20 mouse cellular contexts compared by ENCODE assay signal in the genomic region with DNA sequence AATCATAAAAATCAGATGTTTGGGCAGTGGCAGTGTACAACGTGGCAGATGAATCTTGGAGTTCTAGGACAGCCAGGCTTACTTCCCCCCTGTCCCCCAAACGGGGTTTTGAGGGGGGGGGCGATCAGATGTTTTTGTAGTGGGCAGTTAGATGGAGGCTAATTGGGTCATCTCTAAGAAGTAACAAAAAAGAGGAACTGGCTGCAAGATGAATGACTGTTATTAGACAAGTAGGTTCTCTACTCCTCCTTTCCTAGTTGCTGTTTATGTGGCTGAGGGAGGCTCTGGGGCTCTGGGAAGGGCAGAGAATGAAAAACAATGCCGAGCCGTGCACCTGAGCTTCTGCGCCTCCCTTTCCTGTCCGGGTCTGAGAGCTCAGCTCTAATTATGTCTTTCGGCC. TPM values are rescaled to one million over a fixed set of nuclear protein-coding genes. Genes with fewer than 3 reads are reported as not detected.
A peak's percentile ranks its signal among the peaks of the same experiment; 100 is the strongest.
DNase-seq lines count a peak whose midpoint lies in the region; ATAC-seq lines count a peak whose summit lies in the region.
"Had no signal": no experiment of that assay in that cellular context is flagged by ENCODE, and none has a peak within 500 bp of the region (broad histone marks: within the 10 kb centered on the region; RNA-seq: fewer than 3 reads in every experiment).

No protein-coding gene starts in this region.

- H3K27ac ChIP-seq in heart, embryonic 13.5 days (replicated peaks), result no peak overlapping the region
- H3K27ac ChIP-seq in midbrain, embryonic 15.5 days, result 0 out of 2 replicates have a peak overlapping the region, but pooled peaks have one; percentile 8
- H3K27ac ChIP-seq in midbrain, embryonic 14.5 days (replicated peaks; ENCODE audit: low read depth, low read length), result no peak overlapping the region
- H3K27ac ChIP-seq in liver, embryonic 12.5 days, result 0 out of 2 replicates have a peak overlapping the region, but pooled peaks have one; percentile 42
- H3K27ac ChIP-seq: hindbrain, postnatal 0 days; stomach, postnatal 0 days had no signal

- no peak overlapping the region for H3K4me3 ChIP-seq in heart, embryonic 13.5 days
- no peak overlapping the region for H3K4me3 ChIP-seq in midbrain, embryonic 15.5 days
- no peak overlapping the region for H3K4me3 ChIP-seq in midbrain, embryonic 14.5 days (replicated peaks; ENCODE audit: low read depth, low read length)
- no peak overlapping the region for H3K4me3 ChIP-seq in liver, embryonic 12.5 days
- H3K4me3 ChIP-seq: left cerebral cortex, adult 2 months had no signal

- H3K9me3 ChIP-seq in heart, embryonic 13.5 days, result no peaks in the 10 kb centered on the region
- no peaks in the 10 kb centered on the region for H3K9me3 ChIP-seq in midbrain, embryonic 15.5 days
- H3K9me3 ChIP-seq in midbrain, embryonic 14.5 days (ENCODE audit: control insufficient read depth, low read length), result no peaks in the 10 kb centered on the region
- H3K9me3 ChIP-seq in liver, embryonic 12.5 days (replicated peaks), result no peaks in the 10 kb centered on the region

- intact Hi-C loops in heart, postnatal 36 days (cut with DNase I), result no loop called here
- intact Hi-C loops in left cerebral cortex, postnatal 36 days (cut with DNase I), result no loop called here

- H3K4me1 ChIP-seq in heart, embryonic 13.5 days, result peaks cover 49% of the 10 kb centered on the region
- H3K4me1 ChIP-seq in midbrain, embryonic 15.5 days, result peaks cover 20% of the 10 kb centered on the region
- no peaks in the 10 kb centered on the region for H3K4me1 ChIP-seq in midbrain, embryonic 14.5 days (ENCODE audit: control insufficient read depth, insufficient read depth, low read length)
- H3K4me1 ChIP-seq in liver, embryonic 12.5 days, result peaks cover 63% of the 10 kb centered on the region

- no peaks in the 10 kb centered on the region for H3K27me3 ChIP-seq in heart, embryonic 13.5 days (replicated peaks)
- H3K27me3 ChIP-seq in midbrain, embryonic 15.5 days (replicated peaks), result no peaks in the 10 kb centered on the region
- H3K27me3 ChIP-seq in midbrain, embryonic 14.5 days (ENCODE audit: control insufficient read depth, insufficient read depth, low read length), result no peaks in the 10 kb centered on the region
- no peaks in the 10 kb centered on the region for H3K27me3 ChIP-seq in liver, embryonic 12.5 days (replicated peaks)

- WGBS in heart, embryonic 13.5 days, result 58% methylated on average over 8 of the region's 8 CpGs
- WGBS in midbrain, embryonic 15.5 days, result 74% methylated on average over 8 of the region's 8 CpGs
- WGBS in midbrain, embryonic 14.5 days, result 79% methylated on average over 8 of the region's 8 CpGs
- 31% methylated on average over 8 of the region's 8 CpGs for WGBS in liver, embryonic 12.5 days (ENCODE audit: insufficient replicate concordance)

- no peak for ATAC-seq in heart, embryonic 13.5 days (ENCODE audit: extremely low read depth, insufficient number of reproducible peaks, low FRiP score, low TSS enrichment)
- no peak for ATAC-seq in midbrain, embryonic 15.5 days (replicated peaks)
- ATAC-seq in midbrain, embryonic 14.5 days (ENCODE audit: low FRiP score, low TSS enrichment), result no peak
- ATAC-seq in liver, embryonic 12.5 days, result no peak
- ATAC-seq: forebrain, embryonic 14.5 days; hindbrain, postnatal 0 days had no signal

- H3K9ac ChIP-seq in heart, embryonic 13.5 days, result peak overlapping the region; percentile 50
- no peak overlapping the region for H3K9ac ChIP-seq in midbrain, embryonic 15.5 days
- no peak overlapping the region for H3K9ac ChIP-seq in midbrain, embryonic 14.5 days (replicated peaks; ENCODE audit: low read length)
- H3K9ac ChIP-seq in liver, embryonic 12.5 days, result no peak overlapping the region
- H3K9ac ChIP-seq: lung, embryonic 14.5 days had no signal

- H3K4me2 ChIP-seq in heart, embryonic 13.5 days, result no peak overlapping the region
- no peak overlapping the region for H3K4me2 ChIP-seq in midbrain, embryonic 15.5 days
- H3K4me2 ChIP-seq in midbrain, embryonic 14.5 days (ENCODE audit: low read length), result no peak overlapping the region
- no peak overlapping the region for H3K4me2 ChIP-seq in liver, embryonic 12.5 days
- H3K4me2 ChIP-seq: lung, embryonic 14.5 days had no signal

- peaks cover 13% of the 10 kb centered on the region for H3K36me3 ChIP-seq in heart, embryonic 13.5 days
- no peaks in the 10 kb centered on the region for H3K36me3 ChIP-seq in midbrain, embryonic 15.5 days (replicated peaks)
- 0 out of 2 replicates have a peak, but pooled peaks cover 4% of the 10 kb centered on the region for H3K36me3 ChIP-seq in midbrain, embryonic 14.5 days (ENCODE audit: control insufficient read depth, insufficient read depth, low read length)
- H3K36me3 ChIP-seq in liver, embryonic 12.5 days, result peaks cover 3% of the 10 kb centered on the region; the same call in 1 of the 2 replicates

- no peak for DNase-seq in heart, postnatal 36 days
- DNase-seq in midbrain, embryonic 14.5 days, result no peak
- no peak for DNase-seq in lung, postnatal 14 days
- DNase-seq in urinary bladder, postnatal 36 days (ENCODE audit: low spot score in 2 of 2), result no peak
- DNase-seq in left cerebral cortex, postnatal 36 days (ENCODE audit: low spot score in 2 of 2), result no peak
- DNase-seq: adrenal gland, adult 8-10 months; cerebellum, adult 9-11 months; gastrocnemius, postnatal 10 days; lung, embryonic 14.5 days; spleen, adult 18-20 months; thymus, postnatal 4 days had no signal

RNA-seq across cellular contexts. Expression of a gene that starts 13.9 kb away (rescaled TPM):
- polyA plus RNA-seq in heart, embryonic 13.5 days (2015; fragmentation: Nextera tagmentation; extraction: Ambion mirVana), result 345 and 378 TPM in 2 replicates
- total RNA-seq in heart, postnatal 36 days (2021), result 100 to 1,000 TPM; 176 to 187 TPM
- 1,179 and 1,183 TPM in 2 replicates for polyA plus RNA-seq in midbrain, embryonic 15.5 days (2015; fragmentation: Nextera tagmentation; extraction: Ambion mirVana)
- polyA plus RNA-seq in midbrain, embryonic 14.5 days (2014; fragmentation: Nextera tagmentation; extraction: Ambion mirVana), result 1,231 and 1,263 TPM in 2 replicates
- 174 and 177 TPM in 2 replicates for polyA plus RNA-seq in liver, embryonic 12.5 days (2016; fragmentation: Nextera tagmentation; extraction: Ambion mirVana)
- 100 to 1,000 TPM; 857 to 949 TPM for total RNA-seq in left cerebral cortex, postnatal 36 days (2021)

RNA-seq across cellular contexts. Expression of a gene that starts 36.2 kb away (rescaled TPM):
- not detected in 2 replicates for polyA plus RNA-seq in heart, embryonic 13.5 days (2015; fragmentation: Nextera tagmentation; extraction: Ambion mirVana)
- 1 to 10 TPM; 4.5 to 10.0 TPM for total RNA-seq in heart, postnatal 36 days (2021)
- polyA plus RNA-seq in midbrain, embryonic 15.5 days (2015; fragmentation: Nextera tagmentation; extraction: Ambion mirVana), result 0.44 TPM in 1 of 2 replicates, not detected in the other
- 0.57 TPM in 1 of 2 replicates, not detected in the other for polyA plus RNA-seq in midbrain, embryonic 14.5 days (2014; fragmentation: Nextera tagmentation; extraction: Ambion mirVana)
- not detected in 2 replicates for polyA plus RNA-seq in liver, embryonic 12.5 days (2016; fragmentation: Nextera tagmentation; extraction: Ambion mirVana)
- total RNA-seq in left cerebral cortex, postnatal 36 days (2021), result 1 to 10 TPM; 1.8 to 2.2 TPM
- polyA plus RNA-seq: C2C12; forebrain, embryonic 14.5 days; lung, embryonic 14.5 days; neural tube, embryonic 14.5 days; stomach, postnatal 0 days had no signal

RNA-seq across cellular contexts. Expression of a gene that starts 57.1 kb away (rescaled TPM):
- 45.0 and 49.3 TPM in 2 replicates for polyA plus RNA-seq in heart, embryonic 13.5 days (2015; fragmentation: Nextera tagmentation; extraction: Ambion mirVana)
- 10 to 100 TPM; 26.2 to 28.1 TPM for total RNA-seq in heart, postnatal 36 days (2021)
- 82.9 and 88.7 TPM in 2 replicates for polyA plus RNA-seq in midbrain, embryonic 15.5 days (2015; fragmentation: Nextera tagmentation; extraction: Ambion mirVana)
- 70.4 and 95.1 TPM in 2 replicates for polyA plus RNA-seq in midbrain, embryonic 14.5 days (2014; fragmentation: Nextera tagmentation; extraction: Ambion mirVana)
- 75.9 and 78.0 TPM in 2 replicates for polyA plus RNA-seq in liver, embryonic 12.5 days (2016; fragmentation: Nextera tagmentation; extraction: Ambion mirVana)
- total RNA-seq in left cerebral cortex, postnatal 36 days (2021), result 10 to 100 TPM; 56.0 to 59.6 TPM

Comparison
In these comparisons a context has a peak if more than half of its experiments do, and no peak if none do; other contexts are left out.
1. H3K27ac ChIP-seq: peak in midbrain, embryonic 15.5 days (single experiment) and liver, embryonic 12.5 days (single experiment); none in heart, embryonic 13.5 days (single experiment) and midbrain, embryonic 14.5 days (single experiment).